Mouse (Mus musculus): ENCODE measurements around the gene Robo4. TPM values are rescaled to one million over a fixed set of nuclear protein-coding genes. Genes with fewer than 3 reads are reported as not detected.
A peak's percentile ranks its signal among the peaks of the same experiment; 100 is the strongest.

The Robo4 gene
- total and polyA plus RNA-seq, 3 experiments = not detected

DNA sequence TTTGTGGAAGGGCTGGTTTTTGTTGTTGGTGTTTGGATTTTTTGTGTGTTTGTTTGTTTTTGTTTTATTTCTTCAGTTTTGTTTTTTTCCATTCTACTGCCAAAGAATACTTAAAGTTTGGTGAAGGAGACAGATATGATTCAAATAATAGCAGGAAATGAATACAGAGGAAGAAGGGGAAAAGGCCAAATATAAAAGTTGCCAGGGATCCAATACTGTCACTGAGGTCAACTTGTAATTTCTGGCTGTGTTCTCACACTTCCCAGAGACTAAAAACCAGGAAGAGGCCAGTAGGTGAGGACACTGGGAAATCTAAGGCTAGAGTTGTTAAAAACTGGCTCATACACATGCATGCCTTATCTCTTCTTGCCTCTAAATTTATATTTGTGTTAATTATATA lies 39.6 kb upstream of the Robo4 start:
- no peaks in the 10 kb centered on the region; the same call in 1 of the 2 replicates for H3K79me2 ChIP-seq (ENCODE audit: control insufficient read depth, insufficient read depth, low read length, poor library complexity)
- no peak overlapping the region for H3K27ac ChIP-seq (ENCODE audit: control insufficient read depth, low read depth, low read length)
- no peaks in the 10 kb centered on the region for H3K36me3 ChIP-seq (ENCODE audit: control insufficient read depth in 1 of 2, insufficient read depth in 2 of 2, low read length in 2 of 2)
- no peak overlapping the region for H3K9ac ChIP-seq (ENCODE audit: control insufficient read depth, low read depth, low read length, poor library complexity, severe bottlenecking)
- no peaks in the 10 kb centered on the region for H3K9me3 ChIP-seq (replicated peaks; ENCODE audit: insufficient read depth, low read length)
- no peak for DNase-seq (ENCODE audit: low read depth, low spot score)
- peaks cover 0 to 2% of the 10 kb centered on the region in 2 experiments; a peak in 3 of 4 replicates for H3K27me3 ChIP-seq (ENCODE audit: control insufficient read depth in 1 of 2, insufficient read depth in 2 of 2, low read length in 2 of 2)
- TF ChIP-seq MYC (IDR thresholded peaks at IDR 0.05; ENCODE audit: low read depth, low read length) = no peak
- no peak for TF ChIP-seq HCFC1 (IDR thresholded peaks at IDR 0.05; ENCODE audit: low read depth, low read length)
- no peak for TF ChIP-seq CHD2 (IDR thresholded peaks at IDR 0.05; ENCODE audit: low read length)
- TF ChIP-seq MAX (IDR thresholded peaks at IDR 0.05; ENCODE audit: low read length) = no peak
- TF ChIP-seq JUND (IDR thresholded peaks at IDR 0.05; ENCODE audit: low read depth, low read length) = no peak
- no peak for TF ChIP-seq MAFK (IDR thresholded peaks at IDR 0.05; ENCODE audit: borderline replicate concordance, low read depth, low read length)
- no peak for TF ChIP-seq MYB (IDR thresholded peaks at IDR 0.05; ENCODE audit: low read depth, low read length)
- no peak for TF ChIP-seq TCF12 (IDR thresholded peaks at IDR 0.05; ENCODE audit: low read depth, low read length)
- no peak for TF ChIP-seq GABPA (IDR thresholded peaks at IDR 0.05; ENCODE audit: low read depth, low read length)
- no peak for TF ChIP-seq ELF1 (IDR thresholded peaks at IDR 0.05; ENCODE audit: low read depth, low read length)
- no peak for TF ChIP-seq MAZ (IDR thresholded peaks at IDR 0.05; ENCODE audit: low read depth, low read length)
- TF ChIP-seq NRF1 (IDR thresholded peaks at IDR 0.05; ENCODE audit: insufficient read depth, low read depth, low read length, poor library complexity, severe bottlenecking) = no peak
- no peak for TF ChIP-seq E2F4 (IDR thresholded peaks at IDR 0.05; ENCODE audit: borderline replicate concordance, low read depth, low read length)
- no peak for TF ChIP-seq MXI1 (IDR thresholded peaks at IDR 0.05; ENCODE audit: low read depth, low read length)
- no peak for TF ChIP-seq NELFE (IDR thresholded peaks at IDR 0.05; ENCODE audit: low read depth, low read length)
- no peak for TF ChIP-seq ZKSCAN1 (IDR thresholded peaks at IDR 0.05; ENCODE audit: low read depth, low read length)
- no peak for TF ChIP-seq USF2 (IDR thresholded peaks at IDR 0.05; ENCODE audit: borderline replicate concordance in 1 of 2, insufficient read depth in 1 of 2, low read depth in 1 of 2, low read length in 2 of 2)
- no peak for TF ChIP-seq SMC3 (IDR thresholded peaks at IDR 0.05; ENCODE audit: low read depth, low read length)
- H3K4me1 ChIP-seq (ENCODE audit: control insufficient read depth in 1 of 2, insufficient read depth in 2 of 2, low read length in 2 of 2) = no peaks in the 10 kb centered on the region
- no peak overlapping the region for H3K4me3 ChIP-seq (ENCODE audit: control insufficient read depth in 1 of 2, insufficient read depth in 1 of 2, low read depth in 2 of 2, low read length in 2 of 2)

DNA sequence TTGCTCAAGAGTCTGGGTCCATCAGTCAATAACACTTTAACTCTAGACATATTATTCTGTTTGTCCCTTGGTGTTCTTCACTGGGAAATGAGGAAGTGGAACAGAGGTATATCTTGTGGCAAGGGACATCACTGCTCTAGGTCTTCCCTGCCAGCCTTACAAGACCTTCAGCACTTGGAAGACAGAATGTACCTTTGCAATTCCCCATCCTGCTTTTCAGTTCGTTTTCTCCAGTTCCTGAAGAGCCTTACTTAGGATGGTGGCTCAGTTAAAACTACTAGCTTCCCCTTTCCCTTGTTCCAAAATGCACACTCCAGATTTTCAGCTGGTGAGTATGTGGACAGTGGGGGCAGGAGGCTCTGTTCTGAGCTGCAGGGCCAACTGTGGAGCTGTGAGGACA lies 38.8 kb upstream of the Robo4 start:
- no peaks in the 10 kb centered on the region for H3K9me3 ChIP-seq (replicated peaks; ENCODE audit: insufficient read depth, low read length)
- no peak overlapping the region for H3K4me3 ChIP-seq (ENCODE audit: control insufficient read depth in 1 of 2, insufficient read depth in 1 of 2, low read depth in 2 of 2, low read length in 2 of 2)
- no peak overlapping the region for H3K27ac ChIP-seq (ENCODE audit: control insufficient read depth, low read depth, low read length)
- H3K27me3 ChIP-seq (ENCODE audit: control insufficient read depth in 1 of 2, insufficient read depth in 2 of 2, low read length in 2 of 2) = peaks cover 0 to 2% of the 10 kb centered on the region in 2 experiments; a peak in 3 of 4 replicates
- TF ChIP-seq CHD1 (IDR thresholded peaks at IDR 0.05; ENCODE audit: low read depth, low read length) = no peak
- no peak for TF ChIP-seq ZMIZ1 (IDR thresholded peaks at IDR 0.05; ENCODE audit: low read depth, low read length)
- TF ChIP-seq POLR2A (IDR thresholded peaks at IDR 0.05; ENCODE audit: control insufficient read depth in 1 of 2, insufficient read depth in 1 of 2, low read depth in 1 of 2, low read length in 2 of 2, poor library complexity in 1 of 2) = no peak
- no peak for TF ChIP-seq JUND (IDR thresholded peaks at IDR 0.05; ENCODE audit: low read depth, low read length)
- TF ChIP-seq MYC (IDR thresholded peaks at IDR 0.05; ENCODE audit: low read depth, low read length) = no peak
- TF ChIP-seq GATA1 (IDR thresholded peaks at IDR 0.05; ENCODE audit: low read depth, low read length) = no peak
- TF ChIP-seq CHD2 (IDR thresholded peaks at IDR 0.05; ENCODE audit: low read length) = no peak
- TF ChIP-seq USF2 (IDR thresholded peaks at IDR 0.05; ENCODE audit: borderline replicate concordance in 1 of 2, insufficient read depth in 1 of 2, low read depth in 1 of 2, low read length in 2 of 2) = no peak
- TF ChIP-seq E2F4 (IDR thresholded peaks at IDR 0.05; ENCODE audit: borderline replicate concordance, low read depth, low read length) = no peak
- no peak for TF ChIP-seq KAT2A (conservative IDR thresholded peaks at IDR 0.05; ENCODE audit: low read depth, low read length)
- TF ChIP-seq USF1 (IDR thresholded peaks at IDR 0.05; ENCODE audit: low read depth, low read length) = no peak
- TF ChIP-seq TCF12 (IDR thresholded peaks at IDR 0.05; ENCODE audit: low read depth, low read length) = no peak
- TF ChIP-seq ETS1 (IDR thresholded peaks at IDR 0.05; ENCODE audit: low read depth, low read length) = no peak
- TF ChIP-seq ELF1 (IDR thresholded peaks at IDR 0.05; ENCODE audit: low read depth, low read length) = no peak
- no peak for TF ChIP-seq ZKSCAN1 (IDR thresholded peaks at IDR 0.05; ENCODE audit: low read depth, low read length)
- TF ChIP-seq TAL1 (IDR thresholded peaks at IDR 0.05; ENCODE audit: low read length) = no peak
- no peak for TF ChIP-seq ZNF384 (IDR thresholded peaks at IDR 0.05; ENCODE audit: low read depth, low read length)
- no peak for TF ChIP-seq HCFC1 (IDR thresholded peaks at IDR 0.05; ENCODE audit: low read depth, low read length)
- H3K4me1 ChIP-seq (ENCODE audit: control insufficient read depth in 1 of 2, insufficient read depth in 2 of 2, low read length in 2 of 2) = no peaks in the 10 kb centered on the region
- H3K9ac ChIP-seq (ENCODE audit: control insufficient read depth, low read depth, low read length, poor library complexity, severe bottlenecking) = no peak overlapping the region
- no peaks in the 10 kb centered on the region; the same call in 1 of the 2 replicates for H3K79me2 ChIP-seq (ENCODE audit: control insufficient read depth, insufficient read depth, low read length, poor library complexity)
- no peaks in the 10 kb centered on the region for H3K36me3 ChIP-seq (ENCODE audit: control insufficient read depth in 1 of 2, insufficient read depth in 2 of 2, low read length in 2 of 2)
- DNase-seq (ENCODE audit: low read depth, low spot score) = peak; percentile 21

Data from MEL (cell line).